Mouse (Mus musculus): ENCODE results near the gene Mgat1. TPM values are rescaled to one million over a fixed set of nuclear protein-coding genes. Genes with fewer than 3 reads are reported as not detected.
"Not testable (repeated sequence)": the region's sequence is repeated elsewhere in the genome, so short reads cannot be mapped to it uniquely, and the experiment has no call there.

The Mgat1 gene
- 31.0 and 34.0 TPM in 2 replicates for polyA plus RNA-seq (2015; fragmentation: Nextera tagmentation; extraction: Ambion mirVana)

GRCm38 (mm10) chr11:49243727-49244594 is at the start of gene Mgat1:
Gene Mgat1 (plus strand): TSS chr11:49244191.
- Histone ChIP-seq H3K36me3 (0 out of 2 replicates have a peak, but pooled peaks cover 4% of the 10 kb centered on the region), H3K4me3 (peak within 1 kb of the TSS; percentile 63), H3K9ac (peak within 1 kb of the TSS; percentile 81), H3K27me3 (no peaks in the 10 kb centered on the region), H3K27ac (peak within 1 kb of the TSS; percentile 93), H3K4me1 (replicated peaks) (peaks cover 44% of the 10 kb centered on the region), H3K4me2 (peak within 1 kb of the TSS; percentile 71), H3K9me3 (no peaks in the 10 kb centered on the region)
- WGBS = under 1% methylated on average over 58 of the region's 60 CpGs
- peak; percentile 97 for ATAC-seq (ENCODE audit: low FRiP score)

GRCm38 (mm10) chr11:49194771-49195170 is 49.2 kb upstream of the Mgat1 start:
- not testable (repeated sequence) for H3K4me1 ChIP-seq (replicated peaks); H3K27ac ChIP-seq; H3K36me3 ChIP-seq; H3K4me2 ChIP-seq; H3K9me3 ChIP-seq; ATAC-seq (ENCODE audit: low FRiP score); H3K9ac ChIP-seq; H3K4me3 ChIP-seq; H3K27me3 ChIP-seq
- WGBS = 97% methylated on average over 9 of the region's 9 CpGs

GRCm38 (mm10) chr11:49195819-49196322 is 48.1 kb upstream of the Mgat1 start:
- no peak for ATAC-seq (ENCODE audit: low FRiP score)
- Histone ChIP-seq H3K4me3 (no peak overlapping the region), H3K4me1 (replicated peaks) (no peaks in the 10 kb centered on the region), H3K9ac (no peak overlapping the region), H3K27ac (no peak overlapping the region), H3K9me3 (no peaks in the 10 kb centered on the region), H3K4me2 (no peak overlapping the region), H3K27me3 (no peaks in the 10 kb centered on the region), H3K36me3 (no peaks in the 10 kb centered on the region)
- WGBS = 97% methylated on average over 7 of the region's 7 CpGs

DNA sequence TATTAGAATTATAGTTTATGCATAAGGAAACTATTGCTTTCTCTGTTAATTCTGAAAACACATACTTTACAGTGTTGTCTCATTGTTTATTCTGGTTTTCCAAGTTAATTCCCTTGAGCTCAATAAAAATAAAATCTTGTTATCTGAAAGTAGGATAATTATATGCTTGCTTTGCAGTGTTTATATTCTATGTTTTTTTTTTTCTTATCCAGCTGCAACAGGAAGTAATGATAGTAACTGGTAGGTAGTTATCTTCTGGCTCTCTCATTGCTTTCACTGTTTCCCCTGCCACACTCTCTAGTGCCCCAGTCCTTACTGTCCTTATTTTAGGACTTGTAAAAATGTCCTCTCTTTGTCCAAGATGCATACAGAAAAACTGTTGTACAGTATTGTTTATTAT is 43.3 kb upstream of the Mgat1 start:
- H3K9ac ChIP-seq = no peak overlapping the region
- no peak for ATAC-seq (ENCODE audit: low FRiP score)
- peaks cover 22% of the 10 kb centered on the region for H3K4me1 ChIP-seq (replicated peaks)
- H3K27ac ChIP-seq = no peak overlapping the region
- H3K9me3 ChIP-seq = no peaks in the 10 kb centered on the region
- no peak overlapping the region for H3K4me2 ChIP-seq
- H3K36me3 ChIP-seq = no peaks in the 10 kb centered on the region
- H3K4me3 ChIP-seq = no peak overlapping the region
- H3K27me3 ChIP-seq = no peaks in the 10 kb centered on the region

DNA sequence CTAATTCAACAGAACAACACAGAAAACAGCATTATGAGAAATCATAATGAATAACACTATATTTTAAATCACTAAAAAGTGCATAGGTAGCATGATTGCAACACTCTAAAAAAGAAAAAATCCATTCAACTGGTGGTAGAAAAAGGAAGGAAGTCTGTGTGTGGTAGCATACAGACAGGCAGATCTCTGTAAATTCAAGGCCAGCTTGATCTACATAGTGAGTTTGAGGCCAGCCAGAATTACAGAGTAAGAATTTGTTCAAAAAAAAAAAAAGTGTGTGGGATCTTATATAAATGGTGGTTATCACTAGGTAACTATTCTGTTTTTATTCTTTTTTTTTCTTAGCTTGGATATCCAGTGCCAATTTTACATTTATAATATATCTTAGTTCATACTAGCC is 42.8 kb upstream of the Mgat1 start:
- ATAC-seq (ENCODE audit: low FRiP score) = no peak
- Histone ChIP-seq H3K4me3 (no peak overlapping the region), H3K36me3 (no peaks in the 10 kb centered on the region), H3K9ac (no peak overlapping the region), H3K4me1 (replicated peaks) (peaks cover 22% of the 10 kb centered on the region), H3K4me2 (no peak overlapping the region), H3K9me3 (no peaks in the 10 kb centered on the region), H3K27me3 (no peaks in the 10 kb centered on the region), H3K27ac (no peak overlapping the region)

DNA sequence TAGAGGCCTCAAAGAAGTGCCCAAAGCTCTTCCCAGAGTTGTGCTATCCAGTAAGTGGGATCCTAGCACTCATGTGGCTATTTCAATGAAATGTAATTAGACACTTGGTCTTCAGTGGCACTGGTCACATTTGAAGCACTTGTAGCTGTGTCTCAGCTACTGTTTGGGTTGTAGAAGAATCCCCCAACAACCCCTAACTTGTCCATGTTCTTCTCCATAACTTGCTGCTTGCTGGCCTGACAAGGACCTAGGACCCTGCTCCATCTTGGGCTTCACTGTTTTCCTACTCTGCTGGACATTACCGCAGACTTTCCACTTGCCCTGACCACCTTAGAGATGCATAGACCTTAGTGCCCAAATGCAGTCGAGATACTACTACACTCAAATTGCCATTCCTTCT is 41.9 kb upstream of the Mgat1 start:
- Histone ChIP-seq H3K36me3 (peaks cover 5% of the 10 kb centered on the region; the same call in 1 of the 2 replicates), H3K4me2 (peak overlapping the region; percentile 70), H3K27ac (no peak overlapping the region; the same call in 1 of the 2 replicates), H3K27me3 (no peaks in the 10 kb centered on the region), H3K9ac (peak overlapping the region; percentile 98; the same call in 1 of the 2 replicates), H3K4me3 (peak overlapping the region; percentile 94), H3K4me1 (replicated peaks) (peaks cover 22% of the 10 kb centered on the region), H3K9me3 (no peaks in the 10 kb centered on the region)
- no peak for ATAC-seq (ENCODE audit: low FRiP score)
- WGBS = 76% methylated on average over 2 of the region's 2 CpGs

- peak overlapping the region; percentile 94 for H3K4me3 ChIP-seq
- H3K4me1 ChIP-seq (replicated peaks) = peaks cover 22% of the 10 kb centered on the region
- 8% methylated on average over 10 of the region's 10 CpGs for WGBS
- H3K9me3 ChIP-seq = no peaks in the 10 kb centered on the region
- peak overlapping the region; percentile 98 for H3K9ac ChIP-seq
- peak overlapping the region; percentile 98 for H3K27ac ChIP-seq
- peak; percentile 31 for ATAC-seq (ENCODE audit: low FRiP score)
- peaks cover 5% of the 10 kb centered on the region; the same call in 1 of the 2 replicates for H3K36me3 ChIP-seq
- peak overlapping the region; percentile 70 for H3K4me2 ChIP-seq
- H3K27me3 ChIP-seq = no peaks in the 10 kb centered on the region
Observed at GRCm38 (mm10) chr11:49202523-49203061, 41.4 kb upstream of the Mgat1 start.

- H3K27ac ChIP-seq = peak within 1 kb of the TSS; percentile 98
Observed at GRCm38 (mm10) chr11:49203129-49203768, 40.7 kb upstream of the Mgat1 start, which contains the start of gene Zfp62. Gene Zfp62 (plus strand): TSS chr11:49203292.

GRCm38 (mm10) chr11:49203771-49204497 is 40.1 kb upstream of the Mgat1 start:
- H3K9ac ChIP-seq = peak overlapping the region; percentile 98
- peak overlapping the region; percentile 94 for H3K4me3 ChIP-seq
- H3K4me1 ChIP-seq (replicated peaks) = peaks cover 25% of the 10 kb centered on the region
- peaks cover 5% of the 10 kb centered on the region; the same call in 1 of the 2 replicates for H3K36me3 ChIP-seq
- peak overlapping the region; percentile 98 for H3K27ac ChIP-seq
- no peaks in the 10 kb centered on the region for H3K27me3 ChIP-seq
- peak; percentile 82 for ATAC-seq (ENCODE audit: low FRiP score)
- peak overlapping the region; percentile 70 for H3K4me2 ChIP-seq
- no peaks in the 10 kb centered on the region for H3K9me3 ChIP-seq
- WGBS = under 1% methylated on average over 24 of the region's 24 CpGs

More at GRCm38 (mm10) chr11:49203129-49203768, 40.7 kb upstream of the Mgat1 start, which contains the start of gene Zfp62:
- H3K9ac ChIP-seq = peak within 1 kb of the TSS; percentile 98
- no peaks in the 10 kb centered on the region for H3K27me3 ChIP-seq
- H3K4me1 ChIP-seq (replicated peaks) = peaks cover 22% of the 10 kb centered on the region
- H3K9me3 ChIP-seq = no peaks in the 10 kb centered on the region
- H3K4me2 ChIP-seq = peak within 1 kb of the TSS; percentile 70
- H3K36me3 ChIP-seq = peaks cover 5% of the 10 kb centered on the region; the same call in 1 of the 2 replicates
- peak; percentile 93 for ATAC-seq (ENCODE audit: low FRiP score)
- WGBS = under 1% methylated on average over 47 of the region's 47 CpGs
- H3K4me3 ChIP-seq = peak within 1 kb of the TSS; percentile 94

DNA sequence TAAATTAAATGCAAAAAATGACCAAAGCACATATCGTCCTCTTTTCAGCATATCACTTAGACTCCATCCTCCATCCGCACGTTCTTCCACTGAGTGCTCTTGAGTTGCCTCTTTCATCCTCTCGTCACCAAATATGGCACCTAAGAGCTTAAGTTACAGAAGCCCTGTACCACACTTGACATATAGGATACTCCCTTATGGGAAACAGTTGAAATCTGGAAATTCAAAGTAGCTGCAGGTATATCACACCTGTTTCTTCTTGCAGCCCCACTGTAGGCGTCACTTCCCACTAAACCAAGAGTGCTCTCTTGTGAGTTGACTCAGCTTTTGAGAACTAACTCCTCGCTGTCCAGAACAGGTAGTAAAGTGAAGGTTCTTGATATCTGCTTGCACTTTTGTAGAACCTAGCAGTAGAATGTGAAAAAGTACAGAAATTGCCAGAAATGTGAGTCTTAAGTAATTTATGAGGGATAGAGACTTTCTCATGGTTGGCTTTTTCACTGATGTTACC is 38.9 kb upstream of the Mgat1 start:
- H3K4me3 ChIP-seq = peak overlapping the region; percentile 94; the same call in 1 of the 2 replicates
- no peaks in the 10 kb centered on the region for H3K9me3 ChIP-seq
- no peak overlapping the region; the same call in 1 of the 2 replicates for H3K9ac ChIP-seq
- peaks cover 29% of the 10 kb centered on the region for H3K4me1 ChIP-seq (replicated peaks)
- WGBS = 91% methylated on average over 6 of the region's 6 CpGs
- peaks cover 5% of the 10 kb centered on the region; the same call in 1 of the 2 replicates for H3K36me3 ChIP-seq
- no peak overlapping the region for H3K27ac ChIP-seq
- H3K4me2 ChIP-seq = peak overlapping the region; percentile 70
- no peaks in the 10 kb centered on the region for H3K27me3 ChIP-seq
- no peak for ATAC-seq (ENCODE audit: low FRiP score)

DNA sequence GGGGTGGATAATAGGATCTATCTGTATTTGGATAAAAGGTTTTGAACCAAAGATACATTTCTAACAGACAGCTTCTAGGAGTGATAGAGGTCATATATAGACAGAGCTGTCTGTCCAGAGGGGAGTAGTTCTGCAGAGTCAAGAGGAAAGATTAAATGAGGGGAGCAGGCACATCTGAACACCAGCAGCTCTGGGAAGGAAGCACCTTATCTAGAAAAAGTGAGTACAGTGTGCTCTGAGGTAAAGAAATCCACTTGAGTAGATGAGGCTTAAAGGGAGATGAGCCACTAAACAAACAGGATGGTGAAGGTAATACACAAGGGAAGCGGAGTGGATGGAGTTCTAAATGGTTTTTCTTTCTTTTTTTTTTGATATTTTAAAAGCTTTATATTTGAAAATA is 36.5 kb upstream of the Mgat1 start:
- Histone ChIP-seq H3K27me3 (no peaks in the 10 kb centered on the region), H3K9me3 (no peaks in the 10 kb centered on the region), H3K4me2 (no peak overlapping the region), H3K4me1 (replicated peaks) (peaks cover 22% of the 10 kb centered on the region), H3K4me3 (no peak overlapping the region), H3K27ac (no peak overlapping the region), H3K9ac (no peak overlapping the region), H3K36me3 (peaks cover 5% of the 10 kb centered on the region; the same call in 1 of the 2 replicates)
- ATAC-seq (ENCODE audit: low FRiP score) = no peak
- 96% methylated on average over 1 of the region's 1 CpGs for WGBS
